Mouse (Mus musculus) liver, postnatal 0 days (tissue): ENCODE results near the gene Ube2h. TPM values are rescaled to one million over a fixed set of nuclear protein-coding genes. Genes with fewer than 3 reads are reported as not detected.

Source experiments
- ATAC-seq: fragments of 200-750 bp; cut with Nextera tagmentation; 2 replicates; pipeline ENCODE4 v1.8.0; 2017; ENCODE audit warnings: mild to moderate bottlenecking, moderate library complexity
- DNase-seq: peaks from one replicate; pipeline ENCODE4 v3.0.0-alpha.2; 2016
- H3K27ac ChIP-seq: fragments of 300-500 bp; sonication (generic); 2 replicates; pipeline ENCODE4 v1.5.1; 2014; ENCODE audit warnings: antibody characterized with exemption, moderate library complexity, mild to moderate bottlenecking, low read depth
- H3K27me3 ChIP-seq: fragments of 300-500 bp; sonication (generic); 2 replicates; pipeline ENCODE4 v1.6.1; 2014; ENCODE audit warnings: low read length, control low read depth, mixed read lengths; ENCODE audit not compliant: insufficient read depth
- H3K36me3 ChIP-seq: fragments of 300-500 bp; sonication (generic); replicated peaks from 2 replicates; pipeline ENCODE4 v1.6.1; 2014; ENCODE audit warnings: mild to moderate bottlenecking, control low read depth, low read length, moderate library complexity, mixed read lengths; ENCODE audit not compliant: insufficient read depth
- H3K4me1 ChIP-seq: fragments of 300-500 bp; sonication (generic); 2 replicates; pipeline ENCODE4 v1.6.1; 2014; ENCODE audit warnings: antibody characterized with exemption, mild to moderate bottlenecking, control low read depth; ENCODE audit not compliant: insufficient read depth
- H3K4me2 ChIP-seq: fragments of 300-500 bp; sonication (generic); 2 replicates; pipeline ENCODE4 v1.6.1; 2014; ENCODE audit warnings: low read depth, mild to moderate bottlenecking, low read length, moderate library complexity, mixed read lengths
- H3K4me3 ChIP-seq: fragments of 300-500 bp; sonication (generic); 2 replicates; pipeline ENCODE4 v1.5.1; 2014; ENCODE audit warnings: low read depth, low read length
- H3K9ac ChIP-seq: fragments of 300-500 bp; sonication (generic); replicated peaks from 2 replicates; pipeline ENCODE4 v1.6.1; 2014; ENCODE audit warnings: mild to moderate bottlenecking, moderate library complexity
- H3K9me3 ChIP-seq: fragments of 300-500 bp; sonication (generic); 2 replicates; pipeline ENCODE4 v1.6.1; 2016; ENCODE audit warnings: mild to moderate bottlenecking, control low read depth, low read length, mixed read lengths
- CTCF ChIP-seq: sonication (generic); IDR thresholded peaks from 2 replicates; pipeline ENCODE4 v1.5.1; 2016; ENCODE audit warnings: antibody characterized with exemption, low read depth
- EP300 ChIP-seq: IDR thresholded peaks from 2 replicates; pipeline ENCODE4 v1.6.1; 2016; ENCODE audit warnings: antibody characterized with exemption, low read depth, mild to moderate bottlenecking
- WGBS: fragments of 180-500 bp; shearing (Covaris S2); extraction: QIAGEN DNeasy Blood & Tissue Kit; methylation state at CpG from one replicate; pipeline ENCODE4 v1.1.7; 2014; ENCODE audit not compliant: insufficient replicate concordance; 5-methylcytosine and 5-hydroxymethylcytosine counted together
- polyA plus RNA-seq: library from polyadenylated mRNA; unstranded; fragments of >200 nt; fragmentation: Nextera tagmentation; extraction: Ambion mirVana; gene quantifications from 2 replicates; pipeline ENCODE4 v1.2.1, GENCODE M21; 2015

Ube2h gene
- polyA plus RNA-seq, 1 experiment from 2014 or later: 18.2 TPM

GRCm38 (mm10) chr6:30292579-30292978 is 11.8 kb downstream of the Ube2h start:
- ATAC-seq (no peak), DNase-seq (no peak)
- H3K36me3 ChIP-seq: peaks cover 43% of the 10 kb centered on the region
- TF ChIP-seq EP300 (0 out of 2 replicates have a peak, but pooled peaks have one; percentile 14), CTCF (no peak)
- WGBS: 61% methylated on average over 2 of the region's 2 CpGs
- H3K9me3 ChIP-seq: no peaks in the 10 kb centered on the region
- no peak overlapping the region for H3K9ac ChIP-seq
- no peak overlapping the region for H3K4me2 ChIP-seq
- no peak overlapping the region for H3K27ac ChIP-seq
- no peak overlapping the region for H3K4me3 ChIP-seq
- H3K27me3 ChIP-seq: no peaks in the 10 kb centered on the region
- H3K4me1 ChIP-seq: no peaks in the 10 kb centered on the region

- Histone ChIP-seq H3K27ac (no peak overlapping the region), H3K9ac (no peak overlapping the region), H3K9me3 (no peaks in the 10 kb centered on the region), H3K27me3 (no peaks in the 10 kb centered on the region), H3K4me1 (no peaks in the 10 kb centered on the region), H3K4me3 (no peak overlapping the region), H3K36me3 (peaks cover 33% of the 10 kb centered on the region), H3K4me2 (no peak overlapping the region)
- TF ChIP-seq CTCF (no peak), EP300 (no peak)
- WGBS: 81% methylated on average over 6 of the region's 6 CpGs
- no peak for ATAC-seq
- no peak for DNase-seq
Observed at GRCm38 (mm10) chr6:30287958-30288357, 16.4 kb downstream of the Ube2h start.

DNA sequence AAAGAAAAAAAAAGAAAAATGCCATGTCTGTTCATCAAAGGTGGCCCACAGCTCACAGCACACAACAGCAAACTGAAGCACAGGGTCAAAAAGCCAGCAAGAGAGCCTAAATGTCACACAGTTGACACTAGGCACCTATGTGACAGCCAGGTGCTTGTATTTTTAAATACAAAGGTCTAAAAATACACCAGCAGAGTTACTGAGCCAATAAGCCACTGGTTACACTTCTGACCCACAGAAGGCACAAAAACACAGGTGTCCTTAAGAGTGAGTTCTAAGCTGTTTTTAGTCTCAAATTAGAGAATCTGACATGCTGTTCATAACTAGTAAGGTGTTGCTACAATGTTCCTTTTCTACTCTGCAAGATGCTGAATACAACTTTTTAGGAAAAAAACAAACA is 17.7 kb downstream of the Ube2h start:
- Histone ChIP-seq H3K36me3 (peaks cover 33% of the 10 kb centered on the region), H3K4me3 (no peak overlapping the region), H3K4me1 (no peaks in the 10 kb centered on the region), H3K4me2 (no peak overlapping the region), H3K9me3 (no peaks in the 10 kb centered on the region), H3K27me3 (no peaks in the 10 kb centered on the region), H3K27ac (no peak overlapping the region), H3K9ac (no peak overlapping the region)
- ATAC-seq: no peak
- DNase-seq: no peak
- TF ChIP-seq EP300 (no peak), CTCF (no peak)

DNA sequence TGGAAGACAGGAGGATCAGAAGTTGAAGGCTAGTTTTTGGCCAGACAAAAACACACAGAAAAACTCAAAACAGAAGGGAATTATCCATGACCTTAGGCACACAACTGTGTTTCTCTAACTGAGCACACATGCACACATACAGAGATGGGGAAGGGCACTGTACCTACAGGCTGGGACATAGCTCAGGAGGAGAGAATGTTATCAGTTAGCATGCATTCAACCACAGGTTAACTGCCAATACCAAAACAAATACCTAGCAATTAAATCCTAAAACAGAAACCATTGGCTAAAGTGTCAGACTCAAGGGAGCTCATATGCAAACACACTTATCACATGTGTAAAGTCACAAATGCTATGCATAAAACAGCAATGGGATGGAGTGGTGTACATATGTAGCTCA is 20.2 kb downstream of the Ube2h start:
- no peaks in the 10 kb centered on the region for H3K27me3 ChIP-seq
- H3K9me3 ChIP-seq: no peaks in the 10 kb centered on the region
- no peak overlapping the region for H3K9ac ChIP-seq
- DNase-seq: no peak
- H3K4me2 ChIP-seq: no peak overlapping the region
- H3K27ac ChIP-seq: no peak overlapping the region
- no peak overlapping the region for H3K4me3 ChIP-seq
- TF ChIP-seq CTCF: no peak
- no peak for TF ChIP-seq EP300
- peaks cover 43% of the 10 kb centered on the region for H3K36me3 ChIP-seq
- no peaks in the 10 kb centered on the region for H3K4me1 ChIP-seq
- peak; percentile 35; the same call in 1 of the 2 replicates for ATAC-seq

GRCm38 (mm10) chr6:30282361-30282760 is 22.0 kb downstream of the Ube2h start:
- Histone ChIP-seq H3K4me1 (no peaks in the 10 kb centered on the region), H3K9me3 (no peaks in the 10 kb centered on the region), H3K4me2 (no peak overlapping the region), H3K9ac (no peak overlapping the region), H3K27ac (no peak overlapping the region), H3K4me3 (no peak overlapping the region), H3K36me3 (peaks cover 50% of the 10 kb centered on the region), H3K27me3 (no peaks in the 10 kb centered on the region)
- ATAC-seq (no peak), DNase-seq (no peak)
- no peak for TF ChIP-seq EP300
- no peak for TF ChIP-seq CTCF
- 85% methylated on average over 2 of the region's 2 CpGs for whole genome bisulfite sequencing

GRCm38 (mm10) chr6:30278374-30278773 is 26.0 kb downstream of the Ube2h start:
- Histone ChIP-seq H3K4me1 (peaks cover 11% of the 10 kb centered on the region; the same call in 1 of the 2 replicates), H3K4me3 (no peak overlapping the region), H3K4me2 (no peak overlapping the region), H3K9ac (no peak overlapping the region), H3K27ac (no peak overlapping the region), H3K9me3 (no peaks in the 10 kb centered on the region), H3K27me3 (no peaks in the 10 kb centered on the region), H3K36me3 (peaks cover 49% of the 10 kb centered on the region)
- ATAC-seq (no peak), DNase-seq (no peak)
- 74% methylated on average over 1 of the region's 1 CpGs for WGBS
- TF ChIP-seq CTCF (peak; percentile 50), EP300 (no peak)

DNA sequence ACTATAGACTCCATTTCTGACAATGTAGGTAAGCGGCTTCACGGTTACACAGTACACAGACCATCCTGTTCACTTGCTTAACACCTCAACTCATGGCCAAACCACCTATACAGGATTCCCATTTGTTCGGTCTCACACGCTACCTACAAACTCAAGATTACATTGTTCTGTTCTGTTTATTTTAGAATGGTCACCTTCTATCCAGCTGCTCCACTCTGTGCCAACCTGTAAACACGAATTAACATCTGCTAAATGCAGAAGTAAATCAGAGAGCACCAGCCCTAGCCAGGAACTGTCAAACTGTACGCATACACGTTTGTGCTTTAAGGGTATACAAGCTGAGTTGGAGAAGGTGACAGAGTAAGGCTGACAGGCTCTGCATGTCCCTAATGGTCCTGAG is 27.5 kb downstream of the Ube2h start:
- Histone ChIP-seq H3K27me3 (no peaks in the 10 kb centered on the region), H3K4me3 (no peak overlapping the region), H3K27ac (no peak overlapping the region), H3K4me1 (peaks cover 11% of the 10 kb centered on the region; the same call in 1 of the 2 replicates), H3K9ac (no peak overlapping the region), H3K4me2 (no peak overlapping the region), H3K9me3 (no peaks in the 10 kb centered on the region), H3K36me3 (peaks cover 42% of the 10 kb centered on the region)
- TF ChIP-seq EP300: no peak
- TF ChIP-seq CTCF: no peak
- no peak for DNase-seq
- WGBS: 85% methylated on average over 7 of the region's 7 CpGs
- ATAC-seq: no peak
